Mouse (Mus musculus) gastrocnemius, postnatal 25 days (tissue): ENCODE measurements around the gene Hes6. TPM values are rescaled to one million over a fixed set of nuclear protein-coding genes. Genes with fewer than 3 reads are reported as not detected.
A peak's percentile ranks its signal among the peaks of the same experiment; 100 is the strongest.

Experiments used
- DNase-seq: peaks from one replicate; pipeline ENCODE4 v3.0.0; 2022
- total RNA-seq, 2 experiments: library from RNA; stranded (reverse); gene quantifications; 1 replicate in 1 of 2; 2 replicates in 1 of 2; pipeline ENCODE4 v1.2.3; 2021

The Hes6 gene
- total RNA-seq, 2 experiments from 2014 or later = 6.9 to 8.6 TPM

DNA sequence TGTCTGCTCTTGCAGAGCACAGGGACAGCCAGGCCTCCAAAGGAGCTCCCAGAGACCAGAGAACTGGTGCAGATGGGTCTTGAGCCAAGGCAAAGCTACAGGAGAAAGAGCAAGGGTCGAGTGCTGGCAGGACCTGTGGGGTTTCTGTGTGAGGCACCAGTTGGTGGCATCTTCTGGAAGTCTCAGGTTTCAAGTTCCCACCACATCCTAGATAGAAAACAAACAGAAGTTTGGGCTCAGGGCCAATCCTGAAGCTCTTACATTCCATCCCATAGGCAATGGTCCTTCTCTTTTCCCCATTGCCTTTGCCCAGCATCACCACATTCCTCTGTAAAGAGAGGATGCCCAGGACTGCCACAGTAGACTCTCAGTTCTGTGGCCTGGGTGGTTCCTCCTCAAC is 8.9 kb downstream of the Hes6 start:
- no peak for DNase-seq

- peak; percentile 87 for DNase-seq
Measured at GRCm38 (mm10) chr1:91398260-91399062, 15.4 kb downstream of the Hes6 start, which contains the start of gene Ilkap. TSS of gene Ilkap (minus strand) at chr1:91398815.

DNA sequence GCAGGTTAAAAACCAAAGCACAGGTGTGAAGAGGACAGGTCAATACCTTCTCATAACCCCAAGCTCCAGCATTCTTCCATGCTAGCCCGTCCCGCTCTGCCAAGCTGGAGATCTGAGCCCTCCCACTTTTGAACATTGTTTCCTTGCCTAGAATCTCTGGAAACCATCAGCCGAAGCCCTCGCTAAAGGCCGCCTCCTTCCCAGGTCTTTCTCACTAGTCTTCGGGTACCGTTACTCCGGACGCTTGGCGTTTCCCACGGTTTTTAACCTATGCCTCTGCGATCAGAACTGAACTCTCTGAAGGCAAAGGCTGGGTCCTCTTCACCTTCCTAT is 15.9 kb downstream of the Hes6 start:
- DNase-seq = no peak

- DNase-seq = no peak
Measured at GRCm38 (mm10) chr1:91390369-91390768, 23.5 kb downstream of the Hes6 start.

DNA sequence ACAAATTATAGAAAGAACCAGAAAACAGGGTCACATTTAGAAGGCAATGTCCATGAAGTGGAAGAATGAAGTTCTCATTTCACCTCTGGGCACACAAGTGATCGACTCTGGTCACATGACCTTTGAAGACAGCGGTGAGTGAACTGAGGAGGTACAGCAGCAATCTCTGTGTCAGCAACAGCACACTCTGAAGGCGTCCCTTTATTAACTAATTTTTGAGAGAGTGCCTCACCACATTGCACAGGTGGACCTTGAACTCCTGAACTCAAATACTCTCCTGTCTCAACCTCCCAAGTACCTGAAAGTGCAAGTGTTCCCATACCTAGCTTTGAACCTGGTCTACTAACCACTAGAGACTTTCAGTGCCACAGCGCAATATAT is 32.8 kb downstream of the Hes6 start:
- DNase-seq = no peak

DNA sequence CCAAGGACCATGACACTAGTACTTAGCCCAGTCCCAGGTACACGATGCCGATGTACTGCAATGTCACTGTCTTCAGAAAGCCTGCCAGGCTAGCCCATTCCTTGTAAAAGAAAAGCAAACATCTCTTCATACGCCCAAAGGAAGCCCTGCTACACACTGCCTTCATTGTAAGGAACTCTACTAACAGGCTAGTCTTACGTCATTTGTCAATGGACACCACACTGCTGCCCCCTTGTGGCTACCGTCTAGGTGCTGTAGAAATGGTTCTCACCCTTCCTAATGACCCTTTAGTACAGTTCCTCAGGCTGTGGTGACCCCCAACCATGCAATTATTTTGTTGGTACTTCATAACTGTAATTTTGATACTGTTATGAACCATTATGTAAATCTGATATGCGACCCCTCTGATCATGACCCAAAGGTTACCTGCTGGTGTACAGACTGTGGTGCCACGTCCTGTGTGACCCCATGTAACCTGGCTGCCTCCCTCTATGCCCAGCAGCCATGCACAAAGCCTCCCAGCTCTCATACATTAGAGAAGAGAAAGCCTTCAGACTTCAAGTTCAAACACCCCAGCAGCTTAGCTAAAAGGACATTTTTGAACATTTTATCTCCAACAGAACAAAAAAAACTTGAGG is 33.3 kb downstream of the Hes6 start:
- no peak for DNase-seq

GRCm38 (mm10) chr1:91373414-91373835 is 40.4 kb downstream of the Hes6 start:
- DNase-seq = no peak

- DNase-seq = no peak
Measured at GRCm38 (mm10) chr1:91370055-91370454, 43.8 kb downstream of the Hes6 start.

DNA sequence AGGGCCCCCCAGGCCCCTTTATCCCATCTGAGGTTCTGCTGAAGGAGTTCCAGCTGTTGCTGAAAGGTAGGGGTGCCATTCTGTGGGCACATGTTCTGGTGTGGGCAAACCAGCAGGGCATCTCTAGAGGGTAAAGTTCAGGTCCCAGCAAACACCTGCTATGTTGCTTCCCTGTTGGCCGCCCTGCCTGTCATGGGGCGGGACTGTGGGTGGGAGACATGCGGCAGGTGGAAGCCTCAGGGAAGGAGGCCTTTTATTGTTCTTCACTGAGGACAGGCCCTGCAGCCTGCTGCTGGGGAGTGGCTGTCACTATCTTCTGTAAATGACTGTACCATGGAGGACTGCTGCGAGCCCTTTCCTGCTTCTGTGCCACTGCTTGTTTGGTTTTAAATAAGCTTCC is 44.4 kb downstream of the Hes6 start:
- no peak for DNase-seq

DNA sequence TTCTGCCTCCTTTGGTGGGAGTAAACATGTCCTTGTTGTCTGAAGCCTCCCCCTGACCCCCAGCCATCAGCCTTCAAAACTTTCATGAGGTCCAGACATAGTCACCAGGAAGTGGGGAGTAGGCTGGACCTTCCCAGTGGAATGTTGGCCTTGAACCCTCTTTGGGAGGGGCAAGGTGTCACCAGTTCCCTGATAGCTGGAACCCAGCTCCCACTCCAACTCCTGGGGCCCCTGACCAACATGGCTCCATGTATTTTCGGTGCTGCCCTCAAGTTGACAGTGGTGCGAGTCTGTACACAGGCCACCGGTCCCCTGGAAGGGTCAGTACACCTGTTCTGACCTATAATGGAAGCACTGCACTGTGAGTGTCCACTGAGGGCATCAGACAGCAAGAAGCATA is 46.5 kb downstream of the Hes6 start:
- DNase-seq = no peak

DNA sequence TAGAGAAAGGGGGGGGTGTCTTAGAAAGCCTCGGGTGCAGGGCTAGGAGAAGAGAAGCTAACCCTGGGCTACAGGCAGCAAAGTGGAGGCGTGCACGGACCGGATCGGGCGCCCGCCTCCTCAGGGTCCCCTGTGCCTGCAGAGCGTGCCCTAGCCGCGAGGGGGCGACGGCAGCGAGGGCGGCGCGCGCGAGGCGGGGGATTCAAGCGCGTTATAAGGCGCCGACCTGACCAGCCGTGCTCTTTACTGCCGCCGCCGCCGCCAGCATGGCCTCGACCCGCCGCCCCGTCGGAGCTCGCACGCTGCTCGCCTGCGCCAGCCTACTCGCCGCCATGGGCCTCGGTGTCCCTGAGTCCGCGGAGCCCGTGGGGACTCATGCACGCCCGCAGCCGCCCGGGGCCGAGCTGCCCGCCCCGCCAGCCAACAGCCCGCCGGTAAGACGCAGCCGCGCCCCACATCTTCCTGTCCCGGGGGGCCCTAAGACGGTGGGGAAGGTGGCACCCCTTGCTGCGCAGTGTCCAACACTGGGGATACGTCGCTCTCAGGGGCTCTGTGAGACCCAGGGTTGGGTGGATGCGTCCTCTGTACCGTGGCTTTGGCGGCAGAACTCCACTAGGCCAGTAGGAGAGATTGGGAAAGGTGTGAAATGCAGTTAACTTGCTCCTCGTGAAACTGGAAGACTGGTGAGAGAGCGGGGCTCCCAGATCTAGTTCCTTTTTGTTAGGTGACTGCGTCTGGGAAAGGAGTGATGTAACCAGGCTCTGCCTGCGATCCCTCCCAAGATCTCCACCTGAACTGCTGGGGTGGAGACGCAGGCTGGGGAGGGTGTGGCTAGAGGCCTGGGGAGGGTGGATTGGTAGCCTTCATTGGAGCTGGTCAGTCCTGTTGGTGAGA is 47.4 kb downstream of the Hes6 start, which contains the start of gene Erfe:
Gene Erfe (plus strand): TSS at position 216 of the 894 bp plus-strand sequence.
- peak; percentile 60 for DNase-seq

DNA sequence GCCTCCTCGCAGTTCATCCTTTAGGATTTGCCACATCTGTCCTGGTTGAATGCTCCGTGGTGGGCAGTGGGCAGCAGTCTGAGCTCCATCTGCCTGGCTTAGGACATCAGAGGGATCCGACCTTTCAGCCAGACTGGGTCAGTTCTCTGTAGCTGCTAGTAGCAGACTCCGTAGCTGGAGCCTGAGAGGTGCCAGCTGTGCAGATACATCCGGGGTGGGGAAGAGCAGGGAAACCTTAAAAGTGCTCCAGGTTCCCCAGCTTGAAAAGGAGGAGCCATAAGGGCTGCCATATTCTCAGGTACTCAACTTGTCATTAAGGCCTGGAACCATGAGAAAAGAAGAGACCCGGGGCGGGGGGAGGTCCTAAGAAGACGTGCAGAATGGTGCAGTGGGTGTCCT is 48.0 kb downstream of the Hes6 start:
- no peak for DNase-seq

GRCm38 (mm10) chr1:91364822-91365644 is 48.8 kb downstream of the Hes6 start:
- peak; percentile 45 for DNase-seq

DNA sequence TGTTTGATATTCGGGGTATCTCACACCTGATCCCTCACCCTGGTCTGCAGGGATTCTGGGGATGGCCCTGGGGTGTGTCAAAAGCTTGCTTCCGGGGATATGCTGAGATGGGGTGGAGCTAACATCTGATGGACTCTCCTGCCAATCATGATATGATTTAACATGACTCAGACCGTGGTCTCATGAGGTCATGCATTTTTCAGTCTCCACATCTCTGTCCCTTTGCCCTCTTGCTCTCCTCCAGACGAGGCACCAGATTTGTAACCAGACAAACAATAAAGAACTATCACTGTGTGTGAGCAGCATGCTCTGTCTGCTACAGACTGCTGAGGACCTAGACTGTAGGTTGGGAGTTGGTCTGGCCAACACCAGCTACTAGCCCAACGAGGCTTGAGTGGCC is 51.7 kb downstream of the Hes6 start:
- no peak for DNase-seq

Other genes starting within 250 kb of the Hes6 start
- gene Ramp1, start 234.2 kb downstream of the Hes6 start, total RNA-seq = 10 to 100 TPM; 23.9 to 32.4 TPM
- 10 to 100 TPM; 58.9 to 66.0 TPM for gene Ube2f, start 163.7 kb downstream of the Hes6 start, total RNA-seq
- 10 to 100 TPM in 1 of 2 experiments, 1 to 10 TPM in 1; 9.8 to 13.9 TPM for gene Scly, start 115.7 kb downstream of the Hes6 start, total RNA-seq
- gene Espnl, start 92.0 kb downstream of the Hes6 start, total RNA-seq = under 1 TPM; 0.08 to 0.18 TPM
- gene Klhl30, start 63.0 kb downstream of the Hes6 start, total RNA-seq = 100 to 1,000 TPM in 1 of 2 experiments, 10 to 100 TPM in 1; 87.8 to 132 TPM
- gene Erfe, start 47.6 kb downstream of the Hes6 start, total RNA-seq = 1 to 10 TPM; 2.3 to 3.6 TPM
- 10 to 100 TPM; 30.1 to 35.8 TPM for gene Ilkap, start 15.2 kb downstream of the Hes6 start, total RNA-seq
- 1 to 10 TPM in 1 of 2 experiments, under 1 TPM in 1; 0.97 to 7.1 TPM for gene Per2, start 45.3 kb upstream of the Hes6 start, total RNA-seq
- 1 to 10 TPM; 2.9 to 3.2 TPM for gene Traf3ip1, start 80.6 kb upstream of the Hes6 start, total RNA-seq
- 10 to 100 TPM; 15.5 TPM for gene Asb1, start 126.5 kb upstream of the Hes6 start, total RNA-seq